Mouse (Mus musculus): ENCODE data around the gene A830031A19Rik. TPM values are rescaled to one million over a fixed set of nuclear protein-coding genes. Genes with fewer than 3 reads are reported as not detected.

Gene A830031A19Rik
- polyA plus RNA-seq, 2 experiments: not detected

DNA sequence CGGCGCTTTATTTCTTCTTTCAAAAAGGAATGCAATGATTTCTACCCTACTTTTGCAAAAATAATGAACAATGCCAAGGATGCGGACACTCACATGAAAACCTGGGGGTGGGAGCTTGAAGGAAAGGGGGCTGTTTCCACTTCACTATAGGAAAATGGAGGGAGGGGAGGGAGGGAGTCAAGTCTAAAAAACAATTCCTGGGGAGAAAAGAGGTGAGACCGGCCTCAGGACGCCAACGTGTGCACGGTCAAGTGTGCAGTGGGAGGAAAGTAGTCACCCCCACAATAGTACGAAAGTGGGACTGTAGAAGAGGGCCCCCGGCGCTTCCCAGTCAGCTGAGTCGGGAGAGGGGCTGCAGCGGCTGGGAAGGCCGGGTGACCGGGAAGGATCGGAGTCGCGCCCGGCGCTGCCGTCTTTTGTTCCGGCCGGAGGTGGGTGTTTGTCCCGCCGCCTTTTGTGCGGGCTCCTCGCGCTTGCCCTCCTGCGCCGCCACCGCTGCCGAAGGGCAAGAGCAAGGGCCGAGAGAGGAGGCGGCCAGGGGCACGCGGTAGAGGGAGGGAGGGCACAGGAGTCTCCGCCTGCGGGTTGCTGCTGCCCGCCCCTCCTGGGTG is 4.0 kb upstream of the A830031A19Rik start:
- H3K4me2 ChIP-seq (replicated peaks; ENCODE audit: low read depth, low read length, severe bottlenecking): peak overlapping the region; percentile 95
- under 1% methylated on average over 38 of the region's 38 CpGs for WGBS
- peak overlapping the region; percentile 97 for H3K27ac ChIP-seq (replicated peaks; ENCODE audit: low read depth, low read length)
- peak overlapping the region; percentile 75 for H3K4me3 ChIP-seq (replicated peaks; ENCODE audit: low read length)
- ATAC-seq (ENCODE audit: low FRiP score, low read depth) (no peak), DNase-seq (ENCODE audit: low spot score) (no peak)
- no peak for TF ChIP-seq POLR2A (IDR thresholded peaks at IDR 0.05; ENCODE audit: borderline replicate concordance, extremely low read depth, insufficient read depth, insufficient read length)
- H3K27me3 ChIP-seq (ENCODE audit: control insufficient read depth, insufficient read depth, low read length): no peaks in the 10 kb centered on the region
- H3K36me3 ChIP-seq (ENCODE audit: control insufficient read depth, insufficient read depth, low read length): peaks cover 4% of the 10 kb centered on the region; the same call in 1 of the 2 replicates
- no peaks in the 10 kb centered on the region for H3K9me3 ChIP-seq (ENCODE audit: control insufficient read depth, low read length)
- peak overlapping the region; percentile 96 for H3K9ac ChIP-seq (ENCODE audit: low read depth, low read length, severe bottlenecking)
- H3K4me1 ChIP-seq (ENCODE audit: control insufficient read depth, insufficient read depth, low read length): peaks cover 16% of the 10 kb centered on the region; the same call in 1 of the 2 replicates

- ATAC-seq (ENCODE audit: low FRiP score, low read depth) (peak; percentile 68), DNase-seq (ENCODE audit: low spot score) (peak; percentile 82)
- Histone ChIP-seq H3K4me3 (replicated peaks; ENCODE audit: low read length) (peak within 1 kb of the TSS; percentile 75), H3K9ac (ENCODE audit: low read depth, low read length, severe bottlenecking) (peak within 1 kb of the TSS; percentile 96), H3K9me3 (ENCODE audit: control insufficient read depth, low read length) (no peaks in the 10 kb centered on the region), H3K4me1 (ENCODE audit: control insufficient read depth, insufficient read depth, low read length) (peaks cover 12% of the 10 kb centered on the region; the same call in 1 of the 2 replicates), H3K4me2 (replicated peaks; ENCODE audit: low read depth, low read length, severe bottlenecking) (peak within 1 kb of the TSS; percentile 95), H3K36me3 (ENCODE audit: control insufficient read depth, insufficient read depth, low read length) (peaks cover 4% of the 10 kb centered on the region; the same call in 1 of the 2 replicates), H3K27ac (replicated peaks; ENCODE audit: low read depth, low read length) (peak within 1 kb of the TSS; percentile 97), H3K27me3 (ENCODE audit: control insufficient read depth, insufficient read depth, low read length) (no peaks in the 10 kb centered on the region)
- WGBS: under 1% methylated on average over 40 of the region's 51 CpGs
- peak; percentile 23; the same call in 1 of the 2 replicates for TF ChIP-seq POLR2A (IDR thresholded peaks at IDR 0.05; ENCODE audit: borderline replicate concordance, extremely low read depth, insufficient read depth, insufficient read length)
These were observed 3.2 kb upstream of the A830031A19Rik start, which contains the start of gene Bcl11a for GRCm38 (mm10) chr11:24077795-24078705. Bcl11a (plus strand) TSS chr11:24078056.

- Histone ChIP-seq H3K4me2 (replicated peaks; ENCODE audit: low read depth, low read length, severe bottlenecking) (peak overlapping the region; percentile 95), H3K27me3 (ENCODE audit: control insufficient read depth, insufficient read depth, low read length) (no peaks in the 10 kb centered on the region), H3K27ac (replicated peaks; ENCODE audit: low read depth, low read length) (peak overlapping the region; percentile 97), H3K9ac (ENCODE audit: low read depth, low read length, severe bottlenecking) (peak overlapping the region; percentile 96), H3K36me3 (ENCODE audit: control insufficient read depth, insufficient read depth, low read length) (peaks cover 4% of the 10 kb centered on the region; the same call in 1 of the 2 replicates), H3K4me1 (ENCODE audit: control insufficient read depth, insufficient read depth, low read length) (peaks cover 12% of the 10 kb centered on the region; the same call in 1 of the 2 replicates), H3K4me3 (replicated peaks; ENCODE audit: low read length) (peak overlapping the region; percentile 75), H3K9me3 (ENCODE audit: control insufficient read depth, low read length) (no peaks in the 10 kb centered on the region)
- DNase-seq (ENCODE audit: low spot score) (peak; percentile 71), ATAC-seq (ENCODE audit: low FRiP score, low read depth) (peak; percentile 38)
- WGBS: 2% methylated on average over 59 of the region's 59 CpGs
- no peak for TF ChIP-seq POLR2A (IDR thresholded peaks at IDR 0.05; ENCODE audit: borderline replicate concordance, extremely low read depth, insufficient read depth, insufficient read length)
These were observed 2.2 kb upstream of the A830031A19Rik start for GRCm38 (mm10) chr11:24076821-24077730.

DNA sequence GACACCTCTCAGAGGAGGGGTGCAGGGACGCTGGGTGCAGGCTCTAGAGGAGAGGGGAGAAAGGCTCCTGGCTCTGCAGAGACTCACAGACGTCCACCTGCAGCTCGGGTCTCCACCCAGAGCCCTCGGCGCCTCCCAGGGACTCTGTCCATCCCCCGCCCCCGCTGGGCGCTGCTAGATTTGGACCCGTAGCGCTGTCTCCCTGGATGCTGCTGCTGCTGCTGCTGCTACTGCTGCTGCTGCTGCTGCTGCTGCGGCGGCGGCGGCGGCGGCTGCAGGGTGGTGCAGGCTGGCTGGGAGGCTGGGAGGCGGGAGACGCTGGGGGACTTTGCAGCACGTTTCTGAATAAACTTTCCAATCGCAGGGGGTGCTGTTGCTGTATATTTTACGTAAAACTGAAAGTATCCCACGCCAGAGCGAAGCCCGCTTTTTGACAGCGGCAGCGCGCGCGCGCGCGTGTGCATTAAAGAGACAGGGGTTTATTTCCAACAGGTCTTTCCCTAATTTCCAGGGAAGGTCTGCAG is 1.3 kb upstream of the A830031A19Rik start:
- Histone ChIP-seq H3K9me3 (ENCODE audit: control insufficient read depth, low read length) (no peaks in the 10 kb centered on the region), H3K9ac (ENCODE audit: low read depth, low read length, severe bottlenecking) (peak overlapping the region; percentile 96)
- WGBS: under 1% methylated on average over 32 of the region's 32 CpGs

More for the DNA sequence above, 1.3 kb upstream of the A830031A19Rik start:
- DNase-seq (ENCODE audit: low spot score): peak; percentile 86
- TF ChIP-seq POLR2A (IDR thresholded peaks at IDR 0.05; ENCODE audit: borderline replicate concordance, extremely low read depth, insufficient read depth, insufficient read length): 0 out of 2 replicates have a peak, but pooled peaks have one; percentile 8
- H3K4me1 ChIP-seq (ENCODE audit: control insufficient read depth, insufficient read depth, low read length): peaks cover 12% of the 10 kb centered on the region; the same call in 1 of the 2 replicates
- H3K36me3 ChIP-seq (ENCODE audit: control insufficient read depth, insufficient read depth, low read length): no peaks in the 10 kb centered on the region
- H3K4me3 ChIP-seq (replicated peaks; ENCODE audit: low read length): peak overlapping the region; percentile 75
- H3K27ac ChIP-seq (replicated peaks; ENCODE audit: low read depth, low read length): peak overlapping the region; percentile 97
- ATAC-seq (ENCODE audit: low FRiP score, low read depth): peak; percentile 20; the same call in 1 of the 2 replicates
- H3K27me3 ChIP-seq (ENCODE audit: control insufficient read depth, insufficient read depth, low read length): no peaks in the 10 kb centered on the region
- H3K4me2 ChIP-seq (replicated peaks; ENCODE audit: low read depth, low read length, severe bottlenecking): peak overlapping the region; percentile 95
